Mouse (Mus musculus) c-Kit-positive CD71-negative TER-119-negative erythroid progenitor cells, embryonic 14.5 days (primary cell): ENCODE measurements at regions not wholly inside any gene's neighbourhood (a gene's known extent, or its start where the extent isn't known, plus 50 kb on each side); places are given as distances from the start of the nearest gene placed in this dataset.

Experiments used
- DNase-seq: peaks from one replicate; pipeline ENCODE4 v3.0.0-alpha.2; 2013; ENCODE audit warnings: low read depth

- no peak for DNase-seq
Measured at GRCm38 (mm10) chr4:12769092-12769491, 597.3 kb upstream of the Fam92a start.

GRCm38 (mm10) chr4:12766763-12767162 is 594.9 kb upstream of the Fam92a start:
- no peak for DNase-seq

- no peak for DNase-seq
Measured at GRCm38 (mm10) chr4:12750817-12751216, 579.0 kb upstream of the Fam92a start.

- no peak for DNase-seq
Measured at GRCm38 (mm10) chr4:12749874-12750273, 578.1 kb upstream of the Fam92a start.

- no peak for DNase-seq
Measured at GRCm38 (mm10) chr4:12743714-12744327, 572.0 kb upstream of the Fam92a start.

GRCm38 (mm10) chr4:12736411-12736810 is 564.6 kb upstream of the Fam92a start:
- DNase-seq, result no peak

GRCm38 (mm10) chr4:12700189-12700588 is 528.4 kb upstream of the Fam92a start:
- no peak for DNase-seq

- no peak for DNase-seq
Measured at GRCm38 (mm10) chr4:12677814-12678213, 506.0 kb upstream of the Fam92a start.

- no peak for DNase-seq
Measured at GRCm38 (mm10) chr4:12671399-12671798, 499.6 kb upstream of the Fam92a start.

- DNase-seq, result no peak
Measured at GRCm38 (mm10) chr4:12663176-12663575, 491.4 kb upstream of the Fam92a start.

- no peak for DNase-seq
Measured at GRCm38 (mm10) chr4:12662683-12663082, 490.9 kb upstream of the Fam92a start.

- DNase-seq, result no peak
Measured at GRCm38 (mm10) chr4:12659084-12659483, 487.3 kb upstream of the Fam92a start.

- no peak for DNase-seq
Measured at GRCm38 (mm10) chr4:12658594-12658993, 486.8 kb upstream of the Fam92a start.

GRCm38 (mm10) chr4:12657820-12658219 is 486.0 kb upstream of the Fam92a start:
- DNase-seq, result no peak

GRCm38 (mm10) chr4:12656924-12657603 is 485.2 kb upstream of the Fam92a start:
- DNase-seq, result no peak

GRCm38 (mm10) chr4:12655457-12656228 is 483.8 kb upstream of the Fam92a start:
- no peak for DNase-seq

GRCm38 (mm10) chr4:12654568-12655456 is 483.0 kb upstream of the Fam92a start:
- DNase-seq, result no peak

- DNase-seq, result no peak
Measured at GRCm38 (mm10) chr4:12647732-12648131, 475.9 kb upstream of the Fam92a start.

GRCm38 (mm10) chr4:12642525-12642928 is 470.7 kb upstream of the Fam92a start:
- DNase-seq, result no peak

GRCm38 (mm10) chr4:12629375-12629821 is 457.6 kb upstream of the Fam92a start:
- no peak for DNase-seq

GRCm38 (mm10) chr4:12628702-12629374 is 457.0 kb upstream of the Fam92a start:
- no peak for DNase-seq
